Mouse (Mus musculus) heart, embryonic 12.5 days (tissue): Measurements from ENCODE around the gene Arfgap3. TPM values are rescaled to one million over a fixed set of nuclear protein-coding genes. Genes with fewer than 3 reads are reported as not detected.
"Not testable (repeated sequence)": the region's sequence is repeated elsewhere in the genome, so short reads cannot be mapped to it uniquely, and the experiment has no call there.

Experiments used
- ATAC-seq: fragments of 200-750 bp; cut with Nextera tagmentation; 2 replicates; pipeline ENCODE4 v1.8.0; 2017; ENCODE audit warnings: moderate TSS enrichment, moderate library complexity; ENCODE audit not compliant: insufficient number of reproducible peaks, low FRiP score
- H3K27ac ChIP-seq: fragments of 300-500 bp; sonication (generic); 2 replicates; pipeline ENCODE4 v1.5.1; 2016; ENCODE audit warnings: mild to moderate bottlenecking, moderate library complexity; ENCODE audit not compliant: poor library complexity, severe bottlenecking
- H3K27me3 ChIP-seq: fragments of 300-500 bp; sonication (generic); replicated peaks from 2 replicates; pipeline ENCODE4 v1.6.1; 2016; ENCODE audit warnings: mild to moderate bottlenecking, moderate library complexity
- H3K36me3 ChIP-seq: fragments of 300-500 bp; sonication (generic); 2 replicates; pipeline ENCODE4 v1.6.1; 2016; ENCODE audit warnings: mild to moderate bottlenecking, moderate library complexity
- H3K4me1 ChIP-seq: fragments of 300-500 bp; sonication (generic); replicated peaks from 2 replicates; pipeline ENCODE4 v1.6.1; 2016; ENCODE audit warnings: mild to moderate bottlenecking
- H3K4me2 ChIP-seq: fragments of 300-500 bp; sonication (generic); 2 replicates; pipeline ENCODE4 v1.6.1; 2016; ENCODE audit warnings: mild to moderate bottlenecking, moderate library complexity
- H3K4me3 ChIP-seq: fragments of 300-500 bp; sonication (generic); 2 replicates; pipeline ENCODE4 v1.5.1; 2016; ENCODE audit warnings: mild to moderate bottlenecking
- H3K9ac ChIP-seq: fragments of 300-500 bp; sonication (generic); 2 replicates; pipeline ENCODE4 v1.6.1; 2016; ENCODE audit warnings: mild to moderate bottlenecking, moderate library complexity
- H3K9me3 ChIP-seq: fragments of 300-500 bp; sonication (generic); replicated peaks from 2 replicates; pipeline ENCODE4 v1.6.1; 2016; ENCODE audit warnings: mild to moderate bottlenecking, moderate library complexity
- WGBS: fragments of 180-500 bp; shearing (Covaris S2); methylation state at CpG from one replicate; pipeline ENCODE4 v1.1.7; 2016; 5-methylcytosine and 5-hydroxymethylcytosine counted together
- polyA plus RNA-seq: library from polyadenylated mRNA; unstranded; fragments of >200 nt; fragmentation: Nextera tagmentation; extraction: Ambion mirVana; gene quantifications from 2 replicates; pipeline ENCODE4 v1.2.1, GENCODE M21; 2016

Arfgap3 gene
- polyA plus RNA-seq, result 29.4 and 31.6 TPM in 2 replicates

DNA sequence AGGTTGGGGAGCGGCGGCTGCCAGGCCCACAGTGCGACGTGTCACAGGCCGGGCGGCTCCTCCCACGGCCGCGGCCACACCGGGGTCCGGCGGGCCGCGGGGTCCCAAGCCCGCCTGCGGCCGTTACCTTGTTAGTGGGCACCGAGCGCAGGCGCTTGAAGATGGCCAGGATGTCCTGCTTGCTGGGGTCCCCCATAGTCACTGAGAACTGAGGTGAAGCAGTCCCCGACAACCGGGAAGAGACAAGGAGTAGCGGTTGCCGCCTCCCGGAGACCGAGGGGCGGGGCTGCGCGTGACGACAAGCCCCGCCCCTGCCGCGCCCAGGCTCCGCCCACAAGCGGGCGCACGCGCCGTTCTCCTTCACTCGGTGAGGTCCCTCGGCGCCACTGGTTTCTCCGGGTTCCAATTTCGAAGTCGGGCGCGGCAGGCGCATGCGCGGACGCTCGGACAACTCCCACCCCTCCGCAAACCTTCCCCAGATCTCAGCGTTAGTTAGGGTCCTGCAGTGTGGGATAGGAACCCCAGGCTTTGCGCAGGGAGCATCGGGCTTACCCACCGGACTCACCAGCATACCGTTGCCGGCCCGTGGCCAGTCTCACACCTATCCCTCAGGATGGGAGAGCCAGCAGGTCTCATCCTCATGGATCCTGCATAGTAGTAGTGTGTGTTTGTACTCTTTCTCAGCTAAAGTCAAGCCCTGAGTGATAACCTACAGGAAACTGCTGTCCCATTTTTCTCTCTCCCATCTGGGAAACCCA lies at the start of gene Arfgap3:
TSS of gene Arfgap3 (minus strand) at position 294 of the 758 bp plus-strand sequence.
- WGBS, result under 1% methylated on average over 60 of the region's 60 CpGs
- ATAC-seq, result peak; percentile 92

DNA sequence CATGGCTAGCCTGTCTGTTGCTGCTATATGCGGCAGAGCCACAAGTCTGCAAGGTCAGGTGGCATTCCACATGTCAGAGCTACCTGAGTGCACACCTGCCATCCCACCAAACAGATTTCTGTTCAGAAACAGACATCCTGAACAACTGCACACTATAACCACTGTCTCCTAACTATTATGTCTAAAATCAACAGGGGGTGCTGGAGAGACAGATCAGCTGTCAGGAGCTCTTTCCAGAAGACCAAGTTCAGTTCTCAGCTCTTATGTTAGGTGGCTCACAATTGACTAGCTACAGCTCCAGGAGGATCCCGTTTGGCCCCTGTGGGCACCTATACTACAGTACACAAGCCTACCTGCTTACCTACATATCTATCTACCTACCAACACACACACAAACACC lies 42.7 kb upstream of the Arfgap3 start:
- H3K27ac ChIP-seq, result no peak overlapping the region
- ATAC-seq, result no peak
- no peak overlapping the region for H3K9ac ChIP-seq
- no peaks in the 10 kb centered on the region for H3K9me3 ChIP-seq
- H3K36me3 ChIP-seq, result peaks cover 38% of the 10 kb centered on the region
- H3K4me1 ChIP-seq, result peaks cover 11% of the 10 kb centered on the region
- no peak overlapping the region for H3K4me2 ChIP-seq
- H3K27me3 ChIP-seq, result no peaks in the 10 kb centered on the region
- no peak overlapping the region for H3K4me3 ChIP-seq
- 80% methylated on average over 2 of the region's 2 CpGs for WGBS

More for the DNA sequence above, at the start of gene Arfgap3:
- Histone ChIP-seq H3K27me3 (no peaks in the 10 kb centered on the region), H3K9ac (peak within 1 kb of the TSS; percentile 92), H3K27ac (peak within 1 kb of the TSS; percentile 33; the same call in 1 of the 2 replicates), H3K4me3 (peak within 1 kb of the TSS; percentile 85), H3K36me3 (peaks cover 8% of the 10 kb centered on the region; the same call in 1 of the 2 replicates), H3K9me3 (no peaks in the 10 kb centered on the region), H3K4me2 (peak within 1 kb of the TSS; percentile 93), H3K4me1 (peaks cover 24% of the 10 kb centered on the region)

DNA sequence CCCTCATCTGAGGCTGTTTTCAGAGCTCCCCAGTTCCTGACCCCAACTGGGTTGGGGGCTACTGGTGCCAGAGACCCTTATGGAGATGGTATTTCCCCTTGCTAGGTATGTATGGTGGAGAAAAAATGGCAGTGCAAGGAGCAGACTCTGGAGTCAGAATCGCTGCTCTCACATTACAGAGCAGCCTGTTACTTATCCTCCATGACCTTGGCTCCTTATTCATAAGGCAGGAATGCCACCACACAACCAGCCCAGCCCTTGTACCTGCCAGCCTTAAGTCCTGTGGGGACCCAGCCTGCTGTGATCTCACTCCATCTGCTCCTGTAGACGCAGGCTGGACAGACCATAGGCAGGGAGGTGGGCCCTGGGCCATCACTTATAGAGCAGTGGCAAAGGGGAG lies 37.9 kb upstream of the Arfgap3 start:
- 75% methylated on average over 2 of the region's 2 CpGs for WGBS
- Histone ChIP-seq H3K4me1 (no peaks in the 10 kb centered on the region; the same call in 1 of the 2 replicates), H3K4me3 (no peak overlapping the region), H3K36me3 (peaks cover 87% of the 10 kb centered on the region), H3K27ac (peak overlapping the region; percentile 14; the same call in 1 of the 2 replicates), H3K9ac (no peak overlapping the region), H3K9me3 (no peaks in the 10 kb centered on the region), H3K4me2 (no peak overlapping the region), H3K27me3 (no peaks in the 10 kb centered on the region)
- ATAC-seq, result no peak

DNA sequence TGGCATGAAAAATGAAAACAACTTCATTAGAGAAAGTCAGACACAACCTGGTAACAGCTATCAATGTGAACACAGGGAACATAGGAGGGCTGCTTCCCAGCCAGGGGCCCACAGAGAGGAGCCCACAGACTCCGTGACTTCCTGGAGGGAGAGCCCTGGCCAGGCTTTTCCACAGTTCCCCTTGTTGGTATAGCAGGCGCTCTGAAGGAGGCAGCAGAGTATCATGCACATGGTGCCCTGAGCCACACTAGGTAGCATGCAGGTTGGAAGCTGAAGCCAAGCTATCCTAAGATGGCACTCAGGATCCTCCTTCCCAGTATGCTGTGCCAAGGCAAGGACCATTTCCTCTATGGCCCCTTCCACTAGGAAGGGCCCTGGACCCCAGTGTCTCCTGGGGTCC lies 33.6 kb upstream of the Arfgap3 start:
- WGBS, result 81% methylated on average over 2 of the region's 2 CpGs
- no peak overlapping the region for H3K27ac ChIP-seq

DNA sequence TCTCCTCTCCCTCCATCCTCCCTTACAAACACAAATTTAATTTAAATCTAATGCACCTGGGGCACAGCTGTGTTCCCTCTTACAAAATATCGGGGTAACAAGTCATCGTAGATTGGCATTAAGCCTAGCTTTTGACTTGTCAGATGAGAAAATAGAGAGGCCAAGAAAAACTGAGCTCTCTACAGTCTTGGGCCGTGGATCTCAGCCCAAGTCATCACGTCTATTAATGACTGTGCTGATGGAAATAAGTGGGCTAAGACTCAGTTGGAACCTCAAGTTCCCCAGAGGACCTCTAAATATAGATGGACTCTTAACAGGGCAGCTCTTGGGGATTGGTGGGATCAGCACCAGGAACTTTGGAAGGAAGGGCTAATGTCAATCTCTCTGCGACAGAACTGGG lies 33.1 kb upstream of the Arfgap3 start:
- Histone ChIP-seq H3K9me3 (peaks cover 3% of the 10 kb centered on the region), H3K4me3 (no peak overlapping the region), H3K27me3 (no peaks in the 10 kb centered on the region), H3K27ac (no peak overlapping the region), H3K4me1 (no peaks in the 10 kb centered on the region; the same call in 1 of the 2 replicates), H3K9ac (no peak overlapping the region), H3K4me2 (no peak overlapping the region), H3K36me3 (peaks cover 96% of the 10 kb centered on the region)
- no peak for ATAC-seq
- 80% methylated on average over 5 of the region's 5 CpGs for WGBS

More for the DNA sequence above, 33.6 kb upstream of the Arfgap3 start:
- peaks cover 3% of the 10 kb centered on the region for H3K9me3 ChIP-seq
- H3K4me1 ChIP-seq, result no peaks in the 10 kb centered on the region; the same call in 1 of the 2 replicates
- no peak for ATAC-seq
- no peaks in the 10 kb centered on the region for H3K27me3 ChIP-seq
- no peak overlapping the region for H3K9ac ChIP-seq
- H3K4me2 ChIP-seq, result no peak overlapping the region
- H3K4me3 ChIP-seq, result no peak overlapping the region
- peaks cover 96% of the 10 kb centered on the region for H3K36me3 ChIP-seq

DNA sequence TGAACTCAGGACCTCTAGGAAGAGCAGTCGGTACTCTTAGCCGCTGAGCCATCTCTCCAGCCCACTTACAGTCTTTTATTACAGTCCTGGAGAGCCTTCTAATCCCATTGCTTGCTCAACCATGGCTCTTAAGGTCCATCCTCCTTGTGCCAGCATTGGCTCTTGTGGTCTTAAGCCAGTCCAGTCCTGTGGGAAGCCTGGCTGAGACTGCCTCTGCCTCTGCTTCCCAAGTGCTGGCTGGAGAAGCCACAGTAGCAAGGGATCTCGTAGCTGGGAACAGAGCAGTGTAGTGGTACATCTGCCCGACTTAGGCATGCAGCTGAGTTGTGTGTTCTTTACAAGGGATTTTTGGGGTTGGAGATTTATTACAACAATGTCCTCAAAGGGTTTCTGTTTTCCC lies 32.4 kb upstream of the Arfgap3 start:
- WGBS, result 89% methylated on average over 4 of the region's 4 CpGs
- H3K4me3 ChIP-seq, result no peak overlapping the region
- no peak overlapping the region for H3K4me2 ChIP-seq
- H3K9me3 ChIP-seq, result peaks cover 3% of the 10 kb centered on the region
- H3K27ac ChIP-seq, result no peak overlapping the region
- no peak overlapping the region for H3K9ac ChIP-seq
- peaks cover under 1% of the 10 kb centered on the region; the same call in 1 of the 2 replicates for H3K4me1 ChIP-seq
- peaks cover 96% of the 10 kb centered on the region for H3K36me3 ChIP-seq
- H3K27me3 ChIP-seq, result no peaks in the 10 kb centered on the region
- no peak for ATAC-seq

DNA sequence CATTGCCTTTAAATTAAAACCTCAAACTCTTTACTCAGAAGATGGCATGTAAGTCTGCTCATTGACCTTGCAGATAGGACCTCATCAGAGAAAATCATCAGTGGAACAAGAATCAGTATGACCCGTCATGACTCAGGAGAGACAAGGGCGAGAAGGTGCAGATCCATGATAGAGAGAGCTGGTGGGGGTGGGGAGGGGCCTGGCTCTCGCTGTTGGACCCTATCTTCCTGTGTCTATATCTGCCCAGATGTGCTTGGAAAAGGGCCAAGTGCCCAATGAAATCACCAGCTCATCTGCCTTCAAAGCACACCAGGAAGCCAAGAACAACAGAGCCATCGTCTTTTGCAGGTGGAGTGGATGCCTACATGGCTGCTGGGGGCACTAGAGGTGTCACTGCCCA lies 27.1 kb upstream of the Arfgap3 start:
- no peak overlapping the region for H3K27ac ChIP-seq
- H3K36me3 ChIP-seq, result peaks cover 73% of the 10 kb centered on the region
- H3K4me1 ChIP-seq, result peaks cover 22% of the 10 kb centered on the region
- no peaks in the 10 kb centered on the region for H3K27me3 ChIP-seq
- H3K9ac ChIP-seq, result no peak overlapping the region
- no peak overlapping the region for H3K4me3 ChIP-seq
- H3K4me2 ChIP-seq, result no peak overlapping the region
- H3K9me3 ChIP-seq, result no peaks in the 10 kb centered on the region
- 50% methylated on average over 4 of the region's 4 CpGs for WGBS
- no peak for ATAC-seq

DNA sequence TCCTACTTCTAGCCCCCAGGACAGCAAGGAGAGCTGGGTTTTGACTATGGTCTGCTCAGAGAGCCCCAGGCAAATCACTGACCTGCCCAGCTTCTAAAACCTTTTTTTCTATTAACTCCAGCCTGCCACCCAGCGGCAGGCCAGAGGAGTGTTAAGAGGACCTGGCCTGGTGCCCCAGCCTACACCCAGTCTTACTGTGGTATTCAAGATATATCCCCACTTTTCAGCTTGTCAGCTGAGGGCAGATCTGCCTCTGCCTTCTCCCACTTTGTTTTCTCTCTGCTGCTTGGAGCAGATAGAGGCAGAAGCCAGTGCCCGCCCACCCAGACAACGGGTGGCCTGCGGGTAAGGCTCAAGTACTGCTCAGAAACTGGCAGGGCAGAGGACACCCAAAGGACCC lies 25.1 kb upstream of the Arfgap3 start:
- H3K9ac ChIP-seq, result no peak overlapping the region
- H3K36me3 ChIP-seq, result peaks cover 61% of the 10 kb centered on the region
- H3K4me3 ChIP-seq, result no peak overlapping the region
- peaks cover 22% of the 10 kb centered on the region for H3K4me1 ChIP-seq
- no peaks in the 10 kb centered on the region for H3K9me3 ChIP-seq
- 49% methylated on average over 4 of the region's 4 CpGs for WGBS
- no peak overlapping the region for H3K4me2 ChIP-seq
- H3K27ac ChIP-seq, result no peak overlapping the region
- ATAC-seq, result peak; percentile 63
- no peaks in the 10 kb centered on the region for H3K27me3 ChIP-seq

DNA sequence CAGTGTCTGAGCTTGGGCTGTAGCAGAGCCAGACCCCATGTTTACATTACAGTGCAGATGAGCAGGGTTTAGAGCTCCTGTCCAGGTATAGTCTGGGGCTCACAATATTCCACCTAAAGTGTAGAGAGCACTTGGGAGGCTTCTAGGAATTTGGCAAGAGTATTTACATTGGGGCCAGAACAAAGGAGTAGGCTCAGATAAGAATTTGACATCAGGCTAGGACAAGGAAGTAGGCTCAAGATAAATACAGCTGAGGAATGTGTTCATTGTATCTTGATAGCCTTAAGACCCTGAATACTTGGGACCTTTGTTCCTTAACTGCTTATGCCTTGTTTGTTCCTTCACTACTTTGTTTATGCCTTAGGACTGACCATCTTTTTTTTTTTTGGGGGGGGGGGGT lies 24.0 kb upstream of the Arfgap3 start:
- no peak overlapping the region for H3K4me3 ChIP-seq
- H3K9ac ChIP-seq, result no peak overlapping the region
- no peaks in the 10 kb centered on the region for H3K27me3 ChIP-seq
- no peak for ATAC-seq
- H3K4me1 ChIP-seq, result peaks cover 22% of the 10 kb centered on the region
- no peak overlapping the region for H3K27ac ChIP-seq
- H3K36me3 ChIP-seq, result peaks cover 51% of the 10 kb centered on the region
- H3K4me2 ChIP-seq, result no peak overlapping the region
- no peaks in the 10 kb centered on the region for H3K9me3 ChIP-seq

DNA sequence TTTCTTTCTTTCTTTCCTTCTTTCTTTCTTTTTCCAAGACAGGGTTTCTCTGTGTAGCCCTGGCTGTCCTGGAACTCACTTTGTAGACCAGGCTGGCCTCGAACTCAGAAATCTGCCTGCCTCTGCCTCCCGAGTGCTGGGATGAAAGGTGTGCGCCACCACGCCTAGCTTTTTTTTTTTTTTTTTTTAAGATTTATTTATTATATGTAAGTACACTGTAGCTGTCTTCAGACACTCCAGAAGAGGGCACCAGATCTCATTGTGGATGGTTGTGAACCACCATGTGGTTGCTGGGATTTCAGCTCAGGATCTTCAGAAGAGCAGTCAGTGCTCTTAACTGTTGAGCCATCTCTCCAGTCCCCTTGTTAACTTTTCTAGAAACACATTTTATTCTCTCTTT lies 18.7 kb upstream of the Arfgap3 start:
- not testable (repeated sequence) for ATAC-seq, H3K27me3 ChIP-seq, H3K4me2 ChIP-seq, H3K9ac ChIP-seq, H3K4me3 ChIP-seq, H3K9me3 ChIP-seq, H3K27ac ChIP-seq
- H3K4me1 ChIP-seq, result peaks cover 10% of the 10 kb centered on the region
- WGBS, result 88% methylated on average over 4 of the region's 4 CpGs
- peaks cover 19% of the 10 kb centered on the region; the same call in 1 of the 2 replicates for H3K36me3 ChIP-seq

DNA sequence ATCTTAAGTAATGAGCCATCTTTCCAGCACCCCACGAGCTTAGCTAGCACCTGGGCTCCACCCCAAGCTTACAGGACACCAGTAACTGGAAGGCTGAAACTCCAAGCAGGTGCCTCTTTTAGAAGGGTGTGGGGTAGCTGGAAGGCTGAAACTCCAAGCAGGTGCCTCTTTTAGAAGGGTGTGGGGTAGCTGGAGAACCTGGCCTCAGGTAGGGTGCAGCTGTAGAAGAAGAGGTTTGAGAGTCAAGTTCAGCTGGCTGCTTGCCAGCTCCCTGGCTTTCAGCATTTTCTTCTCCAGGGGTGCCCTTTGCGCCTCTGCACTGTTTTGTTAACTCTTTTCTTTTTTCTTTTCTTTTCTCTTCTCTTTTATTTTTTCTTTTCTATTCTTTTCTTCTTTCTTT lies 18.2 kb upstream of the Arfgap3 start:
- no peak overlapping the region for H3K27ac ChIP-seq
- 80% methylated on average over 2 of the region's 2 CpGs for WGBS
- no peak overlapping the region for H3K9ac ChIP-seq
- no peak for ATAC-seq
- H3K36me3 ChIP-seq, result 0 out of 2 replicates have a peak, but pooled peaks cover 15% of the 10 kb centered on the region
- H3K9me3 ChIP-seq, result no peaks in the 10 kb centered on the region
- no peak overlapping the region for H3K4me2 ChIP-seq
- no peak overlapping the region for H3K4me3 ChIP-seq
- H3K4me1 ChIP-seq, result peaks cover 10% of the 10 kb centered on the region
- peaks cover 4% of the 10 kb centered on the region; the same call in 1 of the 2 replicates for H3K27me3 ChIP-seq
